Mouse (Mus musculus): ENCODE measurements around the gene Dgki. TPM values are rescaled to one million over a fixed set of nuclear protein-coding genes. Genes with fewer than 3 reads are reported as not detected.

The Dgki gene
- total RNA-seq, 1 experiment = 0.94 TPM

DNA sequence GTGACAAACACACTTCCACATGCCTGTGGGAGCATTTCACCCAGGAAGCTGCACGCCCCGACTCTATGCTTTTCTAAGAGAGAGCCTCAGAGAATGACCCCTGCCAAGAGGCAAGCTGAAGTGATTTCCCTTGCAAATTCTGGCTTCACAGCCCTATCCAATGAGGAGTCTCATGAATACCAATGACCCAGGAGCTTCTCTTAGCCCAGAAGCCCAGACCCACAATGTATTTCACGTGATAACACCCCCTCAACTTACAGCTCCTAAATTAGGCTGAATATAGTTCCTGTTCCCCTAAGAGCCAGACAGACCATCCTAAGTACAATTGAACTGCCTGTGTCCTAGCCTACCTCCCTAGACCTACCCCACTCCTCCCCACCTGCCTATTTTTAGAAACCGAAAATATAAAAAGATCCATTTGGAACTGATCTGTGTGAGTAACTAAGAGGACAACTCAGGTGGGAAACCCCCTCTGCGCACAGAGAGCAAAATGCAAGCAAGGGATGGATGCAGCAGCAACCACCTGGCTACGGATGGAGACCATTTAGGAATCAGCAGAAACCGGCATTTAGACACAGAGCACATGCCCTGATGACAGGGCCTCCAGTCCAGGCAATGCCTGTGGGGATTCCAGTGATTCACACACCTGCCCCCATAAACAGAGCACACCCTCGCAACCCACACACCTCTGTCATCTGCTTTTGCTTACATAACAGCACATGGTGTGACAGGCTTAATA lies 2.1 kb downstream of the Dgki start:
- TF ChIP-seq CHD2 (IDR thresholded peaks at IDR 0.05; ENCODE audit: low read depth, low read length) (no peak), MAFK (IDR thresholded peaks at IDR 0.05; ENCODE audit: insufficient read depth, low read depth, low read length) (no peak), ZNF384 (IDR thresholded peaks at IDR 0.05; ENCODE audit: low read depth, low read length) (no peak), ZC3H11A (IDR thresholded peaks at IDR 0.05; ENCODE audit: borderline replicate concordance, low read depth, low read length) (no peak), HCFC1 (IDR thresholded peaks at IDR 0.05; ENCODE audit: borderline replicate concordance, insufficient read depth, low read length) (no peak)
- no peak overlapping the region for H3K9ac ChIP-seq (ENCODE audit: insufficient read depth, low read depth, low read length, poor library complexity, severe bottlenecking)
- in situ Hi-C loops (cut with MboI; ENCODE audit: low sequenced_read_pairs in 2 of 2, unreplicated experiment in 2 of 2) = no loop called here

DNA sequence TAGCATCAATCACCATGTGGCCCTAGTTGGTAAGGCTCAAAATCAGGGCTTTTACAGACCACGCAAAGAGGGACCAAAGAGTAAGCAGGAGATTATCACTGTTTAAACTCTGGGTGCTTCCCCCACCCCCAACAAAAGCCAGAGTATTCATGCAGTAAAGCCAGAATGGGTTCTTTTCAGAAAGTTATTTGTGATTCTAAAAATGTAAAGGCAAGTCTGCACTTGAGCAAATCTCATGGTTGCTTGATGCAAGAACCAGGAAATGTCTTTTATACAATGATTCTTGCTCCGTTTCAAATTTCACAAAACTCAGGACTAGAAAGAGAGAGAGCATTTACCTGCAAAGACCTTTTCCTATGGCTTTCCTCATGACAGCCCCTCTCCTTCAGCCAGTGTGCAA lies 7.9 kb downstream of the Dgki start:
- Histone ChIP-seq H3K27ac (ENCODE audit: insufficient read depth, low read depth, low read length, poor library complexity, severe bottlenecking) (no peak overlapping the region), H3K4me1 (ENCODE audit: control insufficient read depth in 2 of 2, insufficient read depth in 2 of 2, low read length in 2 of 2, poor library complexity in 1 of 2) (no peaks in the 10 kb centered on the region), H3K36me3 (ENCODE audit: control insufficient read depth, insufficient read depth, low read length, poor library complexity, severe bottlenecking) (no peaks in the 10 kb centered on the region), H3K9me3 (ENCODE audit: control insufficient read depth, insufficient read depth, low read depth, low read length) (no peaks in the 10 kb centered on the region), H3K4me3 (ENCODE audit: insufficient read depth in 1 of 2, low read depth in 1 of 2, low read length in 2 of 2, poor library complexity in 1 of 2, severe bottlenecking in 1 of 2) (no peak overlapping the region), H3K9ac (ENCODE audit: insufficient read depth, low read depth, low read length, poor library complexity, severe bottlenecking) (no peak overlapping the region)
- in situ Hi-C loops (cut with MboI; ENCODE audit: low sequenced_read_pairs in 2 of 2, unreplicated experiment in 2 of 2) = no loop called here
- no peak for DNase-seq (ENCODE audit: low read depth, low spot score)
- TF ChIP-seq ZC3H11A (IDR thresholded peaks at IDR 0.05; ENCODE audit: borderline replicate concordance, low read depth, low read length) (no peak), HCFC1 (IDR thresholded peaks at IDR 0.05; ENCODE audit: borderline replicate concordance, insufficient read depth, low read length) (no peak), ZNF384 (IDR thresholded peaks at IDR 0.05; ENCODE audit: low read depth, low read length) (no peak), CHD2 (IDR thresholded peaks at IDR 0.05; ENCODE audit: low read depth, low read length) (no peak), MAFK (IDR thresholded peaks at IDR 0.05; ENCODE audit: insufficient read depth, low read depth, low read length) (no peak)

More for the DNA sequence above, 2.1 kb downstream of the Dgki start:
- Histone ChIP-seq H3K4me1 (ENCODE audit: control insufficient read depth in 2 of 2, insufficient read depth in 2 of 2, low read length in 2 of 2, poor library complexity in 1 of 2) (no peaks in the 10 kb centered on the region; a peak in 1 of 4 replicates), H3K4me3 (ENCODE audit: insufficient read depth in 1 of 2, low read depth in 1 of 2, low read length in 2 of 2, poor library complexity in 1 of 2, severe bottlenecking in 1 of 2) (no peak overlapping the region), H3K9me3 (ENCODE audit: control insufficient read depth, insufficient read depth, low read depth, low read length) (no peaks in the 10 kb centered on the region), H3K36me3 (ENCODE audit: control insufficient read depth, insufficient read depth, low read length, poor library complexity, severe bottlenecking) (no peaks in the 10 kb centered on the region), H3K27ac (ENCODE audit: insufficient read depth, low read depth, low read length, poor library complexity, severe bottlenecking) (no peak overlapping the region)
- DNase-seq (ENCODE audit: low read depth, low spot score) = no peak

DNA sequence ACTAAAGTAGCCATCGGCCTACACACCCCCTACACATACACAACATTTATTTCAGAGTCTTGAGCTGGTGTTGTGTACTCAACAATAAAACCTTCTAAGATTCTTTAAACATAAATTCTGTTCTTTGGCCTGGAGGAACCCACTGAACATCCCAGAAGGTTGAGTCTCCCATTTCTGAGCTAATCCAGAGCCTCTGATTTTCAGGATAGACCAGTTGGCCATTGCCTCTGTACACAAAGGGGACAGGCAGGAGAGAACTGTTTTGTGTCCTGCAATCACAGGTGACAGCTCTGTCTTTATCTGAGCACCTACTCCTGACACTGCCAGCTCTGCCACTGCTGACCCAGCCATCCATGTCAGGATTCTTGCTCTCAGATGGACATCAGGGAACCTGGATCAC lies 8.8 kb downstream of the Dgki start:
- Histone ChIP-seq H3K9me3 (ENCODE audit: control insufficient read depth, insufficient read depth, low read depth, low read length) (no peaks in the 10 kb centered on the region), H3K4me1 (ENCODE audit: control insufficient read depth in 2 of 2, insufficient read depth in 2 of 2, low read length in 2 of 2, poor library complexity in 1 of 2) (no peaks in the 10 kb centered on the region), H3K4me3 (ENCODE audit: insufficient read depth in 1 of 2, low read depth in 1 of 2, low read length in 2 of 2, poor library complexity in 1 of 2, severe bottlenecking in 1 of 2) (no peak overlapping the region), H3K36me3 (ENCODE audit: control insufficient read depth, insufficient read depth, low read length, poor library complexity, severe bottlenecking) (no peaks in the 10 kb centered on the region), H3K9ac (ENCODE audit: insufficient read depth, low read depth, low read length, poor library complexity, severe bottlenecking) (no peak overlapping the region), H3K27ac (ENCODE audit: insufficient read depth, low read depth, low read length, poor library complexity, severe bottlenecking) (no peak overlapping the region)
- no peak for TF ChIP-seq ZC3H11A (IDR thresholded peaks at IDR 0.05; ENCODE audit: borderline replicate concordance, low read depth, low read length)
- TF ChIP-seq HCFC1 (IDR thresholded peaks at IDR 0.05; ENCODE audit: borderline replicate concordance, insufficient read depth, low read length) = no peak
- no peak for TF ChIP-seq ZNF384 (IDR thresholded peaks at IDR 0.05; ENCODE audit: low read depth, low read length)
- no peak for TF ChIP-seq CHD2 (IDR thresholded peaks at IDR 0.05; ENCODE audit: low read depth, low read length)
- TF ChIP-seq MAFK (IDR thresholded peaks at IDR 0.05; ENCODE audit: insufficient read depth, low read depth, low read length) = no peak
- DNase-seq (ENCODE audit: low read depth, low spot score) = no peak
- in situ Hi-C loops (cut with MboI; ENCODE audit: low sequenced_read_pairs in 2 of 2, unreplicated experiment in 2 of 2) = no loop called here

DNA sequence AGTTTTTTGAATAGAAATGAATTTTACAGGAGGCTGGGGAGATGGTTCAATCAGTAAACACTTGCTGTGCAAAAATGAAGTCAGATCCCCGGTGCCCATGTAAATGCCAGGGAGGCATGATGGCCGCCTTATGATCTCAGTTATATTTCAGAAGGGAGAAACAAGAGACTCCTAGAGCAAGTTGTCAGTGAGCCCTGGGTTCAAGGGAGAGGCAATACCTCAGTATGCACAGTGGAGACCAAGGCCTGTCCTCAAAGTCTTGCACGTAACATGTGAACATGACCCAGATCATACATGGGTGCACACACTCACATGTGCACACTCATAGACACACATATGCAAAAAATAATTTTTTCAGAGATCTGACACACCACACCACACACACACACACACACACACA lies 9.3 kb downstream of the Dgki start:
- no peaks in the 10 kb centered on the region for H3K9me3 ChIP-seq (ENCODE audit: control insufficient read depth, insufficient read depth, low read depth, low read length)
- no peaks in the 10 kb centered on the region for H3K36me3 ChIP-seq (ENCODE audit: control insufficient read depth, insufficient read depth, low read length, poor library complexity, severe bottlenecking)
- no peak for DNase-seq (ENCODE audit: low read depth, low spot score)
- no peaks in the 10 kb centered on the region for H3K4me1 ChIP-seq (ENCODE audit: control insufficient read depth in 2 of 2, insufficient read depth in 2 of 2, low read length in 2 of 2, poor library complexity in 1 of 2)
- no peak overlapping the region for H3K27ac ChIP-seq (ENCODE audit: insufficient read depth, low read depth, low read length, poor library complexity, severe bottlenecking)
- no peak overlapping the region for H3K4me3 ChIP-seq (ENCODE audit: insufficient read depth in 1 of 2, low read depth in 1 of 2, low read length in 2 of 2, poor library complexity in 1 of 2, severe bottlenecking in 1 of 2)
- H3K9ac ChIP-seq (ENCODE audit: insufficient read depth, low read depth, low read length, poor library complexity, severe bottlenecking) = no peak overlapping the region
- TF ChIP-seq MAFK (IDR thresholded peaks at IDR 0.05; ENCODE audit: insufficient read depth, low read depth, low read length) (no peak), ZC3H11A (IDR thresholded peaks at IDR 0.05; ENCODE audit: borderline replicate concordance, low read depth, low read length) (no peak), CHD2 (IDR thresholded peaks at IDR 0.05; ENCODE audit: low read depth, low read length) (no peak), ZNF384 (IDR thresholded peaks at IDR 0.05; ENCODE audit: low read depth, low read length) (no peak), HCFC1 (IDR thresholded peaks at IDR 0.05; ENCODE audit: borderline replicate concordance, insufficient read depth, low read length) (no peak)
- in situ Hi-C loops (cut with MboI; ENCODE audit: low sequenced_read_pairs in 2 of 2, unreplicated experiment in 2 of 2) = no loop called here

Data from ES-E14 (cell line).